Mouse (Mus musculus): ENCODE measurements around the gene Cap2. TPM values are rescaled to one million over a fixed set of nuclear protein-coding genes. Genes with fewer than 3 reads are reported as not detected.
A peak's percentile ranks its signal among the peaks of the same experiment; 100 is the strongest.

The Cap2 gene
- polyA plus RNA-seq, 1 experiment from 2014 or later = 15.9 TPM

GRCm38 (mm10) chr13:46490644-46491043, 11.0 kb upstream of the Cap2 start:
- no peaks in the 10 kb centered on the region for H3K9me3 ChIP-seq (replicated peaks; ENCODE audit: control insufficient read depth, low read length, poor library complexity, severe bottlenecking)
- 39% methylated on average over 4 of the region's 4 CpGs for WGBS
- no peak overlapping the region for H3K4me2 ChIP-seq (ENCODE audit: low read length)
- no peaks in the 10 kb centered on the region for H3K4me1 ChIP-seq (ENCODE audit: control insufficient read depth, insufficient read depth, low read length)
- no peak overlapping the region for H3K27ac ChIP-seq (ENCODE audit: low read length)
- ATAC-seq = no peak
- H3K27me3 ChIP-seq (ENCODE audit: control insufficient read depth, insufficient read depth, low read depth, low read length) = no peaks in the 10 kb centered on the region
- H3K36me3 ChIP-seq (ENCODE audit: control insufficient read depth, insufficient read depth, low read length) = no peaks in the 10 kb centered on the region
- H3K9ac ChIP-seq (ENCODE audit: low read depth, low read length) = no peak overlapping the region
- no peak overlapping the region for H3K4me3 ChIP-seq (ENCODE audit: low read depth, low read length)

- peaks cover 2% of the 10 kb centered on the region; the same call in 1 of the 2 replicates for H3K4me1 ChIP-seq (ENCODE audit: control insufficient read depth, insufficient read depth, low read length)
- H3K9ac ChIP-seq (ENCODE audit: low read depth, low read length) = peak overlapping the region; percentile 74
- 4% methylated on average over 20 of the region's 20 CpGs for WGBS
- H3K27me3 ChIP-seq (ENCODE audit: control insufficient read depth, insufficient read depth, low read depth, low read length) = no peaks in the 10 kb centered on the region
- peak overlapping the region; percentile 92 for H3K4me2 ChIP-seq (ENCODE audit: low read length)
- H3K36me3 ChIP-seq (ENCODE audit: control insufficient read depth, insufficient read depth, low read length) = no peaks in the 10 kb centered on the region
- H3K27ac ChIP-seq (ENCODE audit: low read length) = peak overlapping the region; percentile 4; the same call in 1 of the 2 replicates
- peak; percentile 77 for ATAC-seq
- no peaks in the 10 kb centered on the region for H3K9me3 ChIP-seq (replicated peaks; ENCODE audit: control insufficient read depth, low read length, poor library complexity, severe bottlenecking)
- peak overlapping the region; percentile 66 for H3K4me3 ChIP-seq (ENCODE audit: low read depth, low read length)
Measured at GRCm38 (mm10) chr13:46502390-46502891, 793 bp downstream of the Cap2 start.

- Histone ChIP-seq H3K27ac (ENCODE audit: low read length) (no peak overlapping the region), H3K4me2 (ENCODE audit: low read length) (no peak overlapping the region), H3K9me3 (replicated peaks; ENCODE audit: control insufficient read depth, low read length, poor library complexity, severe bottlenecking) (no peaks in the 10 kb centered on the region), H3K4me1 (ENCODE audit: control insufficient read depth, insufficient read depth, low read length) (no peaks in the 10 kb centered on the region), H3K27me3 (ENCODE audit: control insufficient read depth, insufficient read depth, low read depth, low read length) (no peaks in the 10 kb centered on the region), H3K36me3 (ENCODE audit: control insufficient read depth, insufficient read depth, low read length) (no peaks in the 10 kb centered on the region), H3K9ac (ENCODE audit: low read depth, low read length) (no peak overlapping the region), H3K4me3 (ENCODE audit: low read depth, low read length) (no peak overlapping the region)
- 87% methylated on average over 7 of the region's 7 CpGs for WGBS
- no peak for ATAC-seq
Measured at GRCm38 (mm10) chr13:46507944-46508343, 6.3 kb downstream of the Cap2 start.

- 82% methylated on average over 4 of the region's 4 CpGs for WGBS
- no peak for ATAC-seq
Measured at GRCm38 (mm10) chr13:46508823-46509222, 7.2 kb downstream of the Cap2 start.

GRCm38 (mm10) chr13:46510460-46510859, 8.8 kb downstream of the Cap2 start:
- Histone ChIP-seq H3K27ac (ENCODE audit: low read length) (no peak overlapping the region), H3K4me1 (ENCODE audit: control insufficient read depth, insufficient read depth, low read length) (no peaks in the 10 kb centered on the region), H3K9me3 (replicated peaks; ENCODE audit: control insufficient read depth, low read length, poor library complexity, severe bottlenecking) (no peaks in the 10 kb centered on the region), H3K9ac (ENCODE audit: low read depth, low read length) (no peak overlapping the region), H3K27me3 (ENCODE audit: control insufficient read depth, insufficient read depth, low read depth, low read length) (no peaks in the 10 kb centered on the region), H3K4me3 (ENCODE audit: low read depth, low read length) (no peak overlapping the region), H3K4me2 (ENCODE audit: low read length) (no peak overlapping the region), H3K36me3 (ENCODE audit: control insufficient read depth, insufficient read depth, low read length) (no peaks in the 10 kb centered on the region)
- no peak for ATAC-seq
- 94% methylated on average over 7 of the region's 7 CpGs for WGBS

More at GRCm38 (mm10) chr13:46508823-46509222, 7.2 kb downstream of the Cap2 start:
- no peaks in the 10 kb centered on the region for H3K4me1 ChIP-seq (ENCODE audit: control insufficient read depth, insufficient read depth, low read length)
- no peaks in the 10 kb centered on the region for H3K9me3 ChIP-seq (replicated peaks; ENCODE audit: control insufficient read depth, low read length, poor library complexity, severe bottlenecking)
- no peak overlapping the region for H3K27ac ChIP-seq (ENCODE audit: low read length)
- H3K4me3 ChIP-seq (ENCODE audit: low read depth, low read length) = no peak overlapping the region
- no peaks in the 10 kb centered on the region for H3K36me3 ChIP-seq (ENCODE audit: control insufficient read depth, insufficient read depth, low read length)
- H3K27me3 ChIP-seq (ENCODE audit: control insufficient read depth, insufficient read depth, low read depth, low read length) = no peaks in the 10 kb centered on the region
- H3K4me2 ChIP-seq (ENCODE audit: low read length) = no peak overlapping the region
- no peak overlapping the region for H3K9ac ChIP-seq (ENCODE audit: low read depth, low read length)

GRCm38 (mm10) chr13:46514484-46514883, 12.8 kb downstream of the Cap2 start:
- Histone ChIP-seq H3K27ac (ENCODE audit: low read length) (no peak overlapping the region), H3K27me3 (ENCODE audit: control insufficient read depth, insufficient read depth, low read depth, low read length) (no peaks in the 10 kb centered on the region), H3K9ac (ENCODE audit: low read depth, low read length) (no peak overlapping the region), H3K36me3 (ENCODE audit: control insufficient read depth, insufficient read depth, low read length) (no peaks in the 10 kb centered on the region), H3K9me3 (replicated peaks; ENCODE audit: control insufficient read depth, low read length, poor library complexity, severe bottlenecking) (no peaks in the 10 kb centered on the region), H3K4me1 (ENCODE audit: control insufficient read depth, insufficient read depth, low read length) (no peaks in the 10 kb centered on the region), H3K4me2 (ENCODE audit: low read length) (no peak overlapping the region), H3K4me3 (ENCODE audit: low read depth, low read length) (no peak overlapping the region)
- no peak for ATAC-seq
- WGBS = 96% methylated on average over 10 of the region's 10 CpGs

- H3K4me2 ChIP-seq (ENCODE audit: low read length) = no peak overlapping the region
Measured at GRCm38 (mm10) chr13:46515120-46515523, 13.5 kb downstream of the Cap2 start.

GRCm38 (mm10) chr13:46515524-46515923, 13.9 kb downstream of the Cap2 start:
- no peak overlapping the region for H3K4me3 ChIP-seq (ENCODE audit: low read depth, low read length)
- 54% methylated on average over 10 of the region's 10 CpGs for WGBS
- no peak for ATAC-seq

More at GRCm38 (mm10) chr13:46515120-46515523, 13.5 kb downstream of the Cap2 start:
- Histone ChIP-seq H3K9ac (ENCODE audit: low read depth, low read length) (no peak overlapping the region), H3K4me3 (ENCODE audit: low read depth, low read length) (no peak overlapping the region), H3K4me1 (ENCODE audit: control insufficient read depth, insufficient read depth, low read length) (no peaks in the 10 kb centered on the region), H3K36me3 (ENCODE audit: control insufficient read depth, insufficient read depth, low read length) (no peaks in the 10 kb centered on the region), H3K27me3 (ENCODE audit: control insufficient read depth, insufficient read depth, low read depth, low read length) (no peaks in the 10 kb centered on the region), H3K27ac (ENCODE audit: low read length) (no peak overlapping the region), H3K9me3 (replicated peaks; ENCODE audit: control insufficient read depth, low read length, poor library complexity, severe bottlenecking) (no peaks in the 10 kb centered on the region)
- ATAC-seq = no peak
- WGBS = 80% methylated on average over 9 of the region's 9 CpGs

GRCm38 (mm10) chr13:46516183-46516582, 14.5 kb downstream of the Cap2 start:
- H3K4me2 ChIP-seq (ENCODE audit: low read length) = no peak overlapping the region
- H3K9ac ChIP-seq (ENCODE audit: low read depth, low read length) = no peak overlapping the region
- no peaks in the 10 kb centered on the region for H3K9me3 ChIP-seq (replicated peaks; ENCODE audit: control insufficient read depth, low read length, poor library complexity, severe bottlenecking)
- WGBS = 89% methylated on average over 7 of the region's 7 CpGs
- H3K4me3 ChIP-seq (ENCODE audit: low read depth, low read length) = no peak overlapping the region
- H3K27me3 ChIP-seq (ENCODE audit: control insufficient read depth, insufficient read depth, low read depth, low read length) = no peaks in the 10 kb centered on the region
- no peak for ATAC-seq
- no peak overlapping the region for H3K27ac ChIP-seq (ENCODE audit: low read length)
- no peaks in the 10 kb centered on the region for H3K4me1 ChIP-seq (ENCODE audit: control insufficient read depth, insufficient read depth, low read length)
- no peaks in the 10 kb centered on the region for H3K36me3 ChIP-seq (ENCODE audit: control insufficient read depth, insufficient read depth, low read length)

More at GRCm38 (mm10) chr13:46515524-46515923, 13.9 kb downstream of the Cap2 start:
- H3K4me2 ChIP-seq (ENCODE audit: low read length) = no peak overlapping the region
- H3K27me3 ChIP-seq (ENCODE audit: control insufficient read depth, insufficient read depth, low read depth, low read length) = no peaks in the 10 kb centered on the region
- H3K9me3 ChIP-seq (replicated peaks; ENCODE audit: control insufficient read depth, low read length, poor library complexity, severe bottlenecking) = no peaks in the 10 kb centered on the region
- no peaks in the 10 kb centered on the region for H3K36me3 ChIP-seq (ENCODE audit: control insufficient read depth, insufficient read depth, low read length)
- H3K27ac ChIP-seq (ENCODE audit: low read length) = no peak overlapping the region
- H3K4me1 ChIP-seq (ENCODE audit: control insufficient read depth, insufficient read depth, low read length) = no peaks in the 10 kb centered on the region
- no peak overlapping the region for H3K9ac ChIP-seq (ENCODE audit: low read depth, low read length)

Measured in midbrain, embryonic 16.5 days (tissue).